Mouse (Mus musculus) spleen, postnatal 0 days (tissue): ENCODE results near the gene Polr2e. TPM values are rescaled to one million over a fixed set of nuclear protein-coding genes. Genes with fewer than 3 reads are reported as not detected.

Source experiments
- polyA plus RNA-seq: library from polyadenylated mRNA; unstranded; fragments of >200 nt; fragmentation: Nextera tagmentation; extraction: Ambion mirVana; gene quantifications from 2 replicates; pipeline ENCODE4 v1.2.1, GENCODE M21; 2015

The Polr2e gene
- 108 and 111 TPM in 2 replicates for polyA plus RNA-seq

DNA sequence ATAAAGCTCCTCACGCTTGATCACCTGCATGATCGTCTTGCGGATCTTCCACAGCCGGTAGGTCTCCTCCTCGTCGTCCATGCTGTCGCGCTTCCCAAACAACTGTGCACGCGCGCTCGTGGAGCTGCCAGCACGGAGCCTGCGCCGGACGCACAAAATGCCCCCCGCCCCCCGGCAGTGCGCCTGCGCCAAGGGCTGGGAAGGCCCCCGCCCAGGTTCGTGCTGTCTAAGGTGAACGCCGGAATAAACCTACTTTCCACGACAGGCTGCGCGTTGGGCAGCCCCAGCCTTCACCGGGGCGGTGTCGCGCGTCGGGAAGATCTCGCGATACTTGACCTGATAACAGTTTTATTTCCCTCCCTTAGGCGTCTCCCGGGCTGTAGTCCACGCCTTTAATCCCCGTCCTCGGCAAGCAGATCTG lies at the start of gene Polr2e:
Gene Polr2e, minus strand, starts transcription at position 237 of the 421 bp plus-strand sequence.

DNA sequence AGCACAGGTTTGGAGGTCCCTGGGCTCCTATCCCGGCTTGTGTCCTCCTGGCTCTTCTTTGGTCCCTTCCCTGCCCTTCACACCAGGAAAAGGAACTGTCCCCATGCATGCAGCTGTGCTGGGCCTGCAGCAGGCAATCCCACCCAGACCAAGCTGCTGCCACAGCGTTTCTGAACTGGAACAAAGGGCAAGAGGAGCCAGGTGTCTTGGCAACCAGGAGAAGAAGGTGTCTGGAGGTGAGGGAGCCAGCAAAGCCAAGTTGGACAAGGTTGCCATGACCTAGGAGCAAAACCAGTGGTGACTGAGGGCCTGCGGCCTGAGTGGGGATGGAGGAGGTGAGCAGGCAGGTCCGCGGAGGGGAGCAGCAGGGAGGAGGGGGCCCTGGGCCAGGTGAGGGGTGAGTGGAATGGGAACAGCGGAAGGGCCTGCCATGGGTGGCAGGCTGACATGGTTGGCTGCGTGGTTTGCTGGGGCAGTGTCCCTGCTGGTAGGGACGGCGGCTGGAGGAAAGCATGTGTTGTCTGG lies 7.5 kb upstream of the Polr2e start, which contains the start of gene Gpx4:
Gene Gpx4, plus strand, starts transcription at position 126 of the 525 bp plus-strand sequence.

DNA sequence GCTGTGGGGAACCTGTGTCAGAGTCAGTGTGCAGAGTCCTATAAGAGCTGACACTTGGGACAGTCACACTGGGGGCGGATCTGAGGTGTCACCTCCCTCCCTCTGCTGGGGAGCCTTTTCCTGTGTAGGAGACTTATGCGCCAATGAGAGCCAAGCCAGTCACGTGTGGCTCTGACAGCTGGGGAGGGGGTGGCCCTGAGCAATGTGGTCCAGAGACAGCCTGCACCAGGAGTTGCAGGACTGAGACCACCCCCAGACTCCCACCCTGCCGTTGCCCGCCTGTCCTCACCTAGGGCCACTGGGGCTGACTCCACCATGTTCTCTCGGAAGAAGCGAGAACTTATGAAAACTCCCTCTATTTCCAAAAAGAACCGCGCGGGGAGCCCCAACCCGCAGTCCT lies 23.1 kb downstream of the Polr2e start, which contains the start of gene Arhgap45:
Gene Arhgap45, plus strand, starts transcription at position 143 of the 400 bp plus-strand sequence.

DNA sequence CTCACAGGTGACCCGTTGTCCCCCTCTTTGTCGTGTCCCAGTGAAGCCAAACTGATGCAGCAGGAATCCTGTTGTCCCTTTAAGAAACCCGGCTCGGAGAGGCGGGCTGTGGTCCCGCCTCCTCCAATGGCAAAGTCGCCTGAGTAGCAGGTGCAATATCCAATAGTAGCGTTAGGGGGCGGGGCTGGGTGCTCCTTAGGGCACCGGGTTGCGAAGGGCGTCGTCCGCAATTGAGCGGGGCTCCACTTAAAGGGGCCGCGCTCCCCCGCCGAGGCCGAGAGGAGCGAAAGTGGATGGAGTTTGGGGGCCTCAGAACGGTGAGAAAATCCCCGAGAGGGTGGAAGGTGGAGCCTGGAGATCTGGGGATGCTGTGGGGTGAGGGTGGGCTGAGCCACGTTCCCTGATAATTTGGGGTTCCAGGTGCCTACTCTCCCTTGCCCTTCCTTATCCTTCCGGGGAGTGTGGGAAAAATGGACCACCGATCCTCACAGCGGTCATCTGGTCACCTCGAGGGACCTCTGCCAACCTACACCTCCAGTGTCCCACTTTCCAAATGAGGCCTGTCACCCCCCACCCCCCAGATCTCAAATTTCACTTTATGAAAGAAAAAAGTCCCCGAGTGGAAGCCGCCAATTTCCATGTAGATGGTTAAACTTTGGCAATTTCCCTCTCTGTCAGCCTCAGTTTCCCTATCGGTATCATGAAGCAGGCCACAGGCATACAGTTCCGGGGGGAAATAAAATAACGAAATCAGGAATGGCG lies 43.1 kb downstream of the Polr2e start, which contains the start of gene Abca7:
Gene Abca7, plus strand, starts transcription at position 223 of the 762 bp plus-strand sequence.

DNA sequence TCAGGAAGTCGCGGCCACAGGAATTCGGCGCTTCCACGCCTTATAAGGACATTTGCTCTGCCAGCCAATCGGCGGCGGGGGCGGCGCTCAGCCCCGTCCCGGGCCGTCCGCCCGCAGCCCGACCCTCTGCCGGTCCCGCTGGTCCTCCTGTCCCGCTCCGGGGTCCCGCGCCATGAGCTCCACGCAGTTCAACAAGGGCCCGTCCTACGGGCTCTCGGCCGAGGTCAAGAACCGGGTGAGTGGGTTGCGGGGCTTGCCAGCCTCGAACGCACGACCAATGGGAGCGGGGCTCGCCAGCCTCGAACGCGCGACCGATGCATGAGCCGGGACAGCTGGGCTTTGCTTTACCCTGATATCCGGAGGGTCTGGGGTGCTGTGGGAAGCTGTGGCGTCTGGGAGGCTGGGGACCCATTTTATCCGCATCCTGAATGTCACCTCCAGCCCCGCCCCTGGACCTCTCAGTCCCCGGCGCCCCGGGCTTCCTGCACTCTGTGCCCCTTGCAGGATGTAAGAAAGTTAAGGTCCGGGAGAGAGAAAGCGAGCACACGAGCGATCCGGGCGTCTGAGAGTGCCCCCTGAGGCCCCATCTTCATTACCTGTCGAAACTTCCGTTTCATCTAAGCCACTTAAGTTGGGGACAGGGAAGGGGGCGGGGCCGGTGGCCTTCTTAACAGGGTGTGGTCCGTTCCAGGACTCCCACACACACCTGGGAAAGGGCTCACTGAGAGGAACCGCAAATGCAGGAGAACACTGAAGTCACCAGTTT lies 50.9 kb downstream of the Polr2e start, which contains the start of gene Cnn2:
Gene Cnn2, plus strand, starts transcription at position 79 of the 766 bp plus-strand sequence.

Other genes starting within 250 kb of the Polr2e start
- gene Prss57, start 248.8 kb downstream of the Polr2e start, polyA plus RNA-seq, result 9.3 and 15.0 TPM in 2 replicates
- gene Palm, start 246.2 kb downstream of the Polr2e start, polyA plus RNA-seq, result 16.9 and 22.9 TPM in 2 replicates
- 0.08 and 0.27 TPM in 2 replicates for gene Misp, start 218.8 kb downstream of the Polr2e start, polyA plus RNA-seq
- 131 and 134 TPM in 2 replicates for gene Ptbp1, start 185.4 kb downstream of the Polr2e start, polyA plus RNA-seq
- gene Prtn3, start 165.3 kb downstream of the Polr2e start, polyA plus RNA-seq, result 176 and 239 TPM in 2 replicates
- gene Plppr3, start 165.2 kb downstream of the Polr2e start, polyA plus RNA-seq, result 9.7 and 12.6 TPM in 2 replicates
- 219 and 294 TPM in 2 replicates for gene Elane, start 153.5 kb downstream of the Polr2e start, polyA plus RNA-seq
- gene Cfd, start 148.9 kb downstream of the Polr2e start, polyA plus RNA-seq, result not detected in 2 replicates
- 20.3 and 23.3 TPM in 2 replicates for gene Med16, start 130.9 kb downstream of the Polr2e start, polyA plus RNA-seq
- not detected in 2 replicates for gene Gm26602, start 128.9 kb downstream of the Polr2e start, polyA plus RNA-seq
- gene Kiss1r, start 122.8 kb downstream of the Polr2e start, polyA plus RNA-seq, result 0.41 and 0.68 TPM in 2 replicates
- 107 and 121 TPM in 2 replicates for gene R3hdm4, start 118.6 kb downstream of the Polr2e start, polyA plus RNA-seq
- 6.2 and 8.2 TPM in 2 replicates for gene Arid3a, start 112.8 kb downstream of the Polr2e start, polyA plus RNA-seq
- gene Wdr18, start 79.6 kb downstream of the Polr2e start, polyA plus RNA-seq, result 64.8 and 66.8 TPM in 2 replicates
- 0.11 TPM in 2 replicates for gene Grin3b, start 69.1 kb downstream of the Polr2e start, polyA plus RNA-seq
- 16.8 and 16.9 TPM in 2 replicates for gene Tmem259, start 55.5 kb downstream of the Polr2e start, polyA plus RNA-seq
- gene Cnn2, start 51.2 kb downstream of the Polr2e start, polyA plus RNA-seq, result 98.3 and 121 TPM in 2 replicates
- 8.3 and 8.8 TPM in 2 replicates for gene Abca7, start 43.3 kb downstream of the Polr2e start, polyA plus RNA-seq
- 34.2 and 41.9 TPM in 2 replicates for gene Arhgap45, start 23.1 kb downstream of the Polr2e start, polyA plus RNA-seq
- 650 and 699 TPM in 2 replicates for gene Gpx4, start 7.4 kb upstream of the Polr2e start, polyA plus RNA-seq
- 15.9 and 16.2 TPM in 2 replicates for gene Sbno2, start 65.8 kb upstream of the Polr2e start, polyA plus RNA-seq
- 27.2 and 28.1 TPM in 2 replicates for gene Stk11, start 76.0 kb upstream of the Polr2e start, polyA plus RNA-seq
- 340 and 357 TPM in 2 replicates for gene Atp5d, start 98.8 kb upstream of the Polr2e start, polyA plus RNA-seq
- gene Cbarp, start 101.0 kb upstream of the Polr2e start, polyA plus RNA-seq, result 0.64 and 1.0 TPM in 2 replicates
- gene Midn, start 108.5 kb upstream of the Polr2e start, polyA plus RNA-seq, result 6.4 and 8.1 TPM in 2 replicates
- 139 and 157 TPM in 2 replicates for gene Cirbp, start 126.2 kb upstream of the Polr2e start, polyA plus RNA-seq
- 11.0 and 12.5 TPM in 2 replicates for gene 1600002K03Rik, start 133.1 kb upstream of the Polr2e start, polyA plus RNA-seq
- gene Efna2, start 139.7 kb upstream of the Polr2e start, polyA plus RNA-seq, result 2.0 and 3.0 TPM in 2 replicates
- gene Mum1, start 186.6 kb upstream of the Polr2e start, polyA plus RNA-seq, result 34.1 and 39.0 TPM in 2 replicates
- gene Ndufs7, start 209.3 kb upstream of the Polr2e start, polyA plus RNA-seq, result 272 and 282 TPM in 2 replicates
- 6.0 and 8.6 TPM in 2 replicates for gene Gamt, start 221.2 kb upstream of the Polr2e start, polyA plus RNA-seq
- 45.5 and 45.9 TPM in 2 replicates for gene Dazap1, start 221.7 kb upstream of the Polr2e start, polyA plus RNA-seq